Mouse (Mus musculus) thymus, adult 2 months (tissue): ENCODE measurements around the gene Nsun5. TPM values are rescaled to one million over a fixed set of nuclear protein-coding genes. Genes with fewer than 3 reads are reported as not detected.
A peak's percentile ranks its signal among the peaks of the same experiment; 100 is the strongest.

Experiments used
- DNase-seq: peaks from one replicate; pipeline ENCODE4 v3.0.0; 2021
- H3K27ac ChIP-seq: fragments of 200-500 bp; 2 replicates; pipeline ENCODE4 v1.5.1; 2012; ENCODE audit warnings: low read length, control low read depth; ENCODE audit not compliant: control insufficient read depth, insufficient read depth
- H3K27me3 ChIP-seq: fragments of 200-500 bp; 2 replicates; pipeline ENCODE4 v1.6.1; 2012; ENCODE audit warnings: mild to moderate bottlenecking, low read length, moderate library complexity, mixed read lengths; ENCODE audit not compliant: control insufficient read depth, insufficient read depth
- H3K36me3 ChIP-seq: fragments of 200-500 bp; 2 replicates; pipeline ENCODE4 v1.6.1; 2012; ENCODE audit warnings: mild to moderate bottlenecking, low read length, moderate library complexity; ENCODE audit not compliant: control insufficient read depth, insufficient read depth
- H3K4me1 ChIP-seq: fragments of 200-500 bp; replicated peaks from 2 replicates; pipeline ENCODE4 v1.6.1; 2012; ENCODE audit warnings: low read length; ENCODE audit not compliant: control insufficient read depth, insufficient read depth
- H3K4me3 ChIP-seq: fragments of 200-500 bp; 2 replicates; pipeline ENCODE4 v1.5.1; 2012; ENCODE audit warnings: mild to moderate bottlenecking, low read length, control low read depth, moderate library complexity; ENCODE audit not compliant: control insufficient read depth, insufficient read depth
- CTCF ChIP-seq: fragments of 200-500 bp; IDR thresholded peaks from 2 replicates; pipeline ENCODE4 v1.5.1; 2012; ENCODE audit warnings: mild to moderate bottlenecking, control low read depth, low read length, moderate library complexity, borderline replicate concordance; ENCODE audit not compliant: control insufficient read depth, poor library complexity, insufficient read depth; ENCODE audit errors: extremely low read depth
- POLR2A ChIP-seq: fragments of 200-500 bp; IDR thresholded peaks from 2 replicates; pipeline ENCODE4 v1.6.1; 2012; ENCODE audit warnings: mild to moderate bottlenecking, low read length, control low read depth, moderate library complexity; ENCODE audit not compliant: control insufficient read depth, poor library complexity, insufficient read depth; ENCODE audit errors: extremely low read depth
- WGBS: fragments of 180-500 bp; shearing (Covaris S2); methylation state at CpG from one replicate; pipeline ENCODE4 v1.1.7; 2018; 5-methylcytosine and 5-hydroxymethylcytosine counted together
- polyA plus RNA-seq: library from polyadenylated mRNA; depleted of rRNA; stranded (reverse); fragments of >200 nt; gene quantifications from 2 replicates; pipeline ENCODE4 v1.2.3, GENCODE M21; 2012

The Nsun5 gene
- polyA plus RNA-seq, 1 experiment, result 74.4 TPM

DNA sequence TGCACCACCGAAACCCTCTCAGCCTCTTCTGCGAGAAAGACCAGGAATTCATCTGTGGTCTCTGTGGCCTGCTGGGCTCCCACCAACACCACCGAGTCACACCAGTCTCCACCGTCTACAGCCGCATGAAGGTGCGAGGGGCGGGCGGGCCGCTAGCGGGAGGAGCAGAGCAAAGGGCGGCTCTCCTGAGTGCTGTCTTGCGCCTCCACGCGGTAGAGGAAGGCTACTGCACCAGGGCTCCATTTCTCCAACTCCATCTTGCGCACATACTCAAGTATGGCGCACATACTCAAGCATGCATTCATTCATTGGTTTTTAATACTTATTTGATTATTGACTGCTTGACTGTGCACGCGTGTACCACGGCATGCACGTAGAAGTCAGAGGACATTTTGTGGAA, 16.2 kb upstream of the Nsun5 start:
- Histone ChIP-seq H3K4me3 (no peak overlapping the region), H3K36me3 (no peaks in the 10 kb centered on the region), H3K27me3 (no peaks in the 10 kb centered on the region), H3K4me1 (no peaks in the 10 kb centered on the region), H3K27ac (no peak overlapping the region)
- TF ChIP-seq CTCF, result no peak
- no peak for TF ChIP-seq POLR2A
- no peak for DNase-seq
- 30% methylated on average over 20 of the region's 20 CpGs for WGBS

- Histone ChIP-seq H3K4me3 (no peak overlapping the region), H3K36me3 (no peaks in the 10 kb centered on the region), H3K27me3 (no peaks in the 10 kb centered on the region), H3K4me1 (no peaks in the 10 kb centered on the region), H3K27ac (no peak overlapping the region)
- DNase-seq, result no peak
- 9% methylated on average over 1 of the region's 1 CpGs for WGBS
- TF ChIP-seq CTCF (no peak), POLR2A (no peak)
Observed at GRCm38 (mm10) chr5:135356090-135356489, 13.7 kb upstream of the Nsun5 start.

- Histone ChIP-seq H3K4me3 (no peak overlapping the region), H3K4me1 (no peaks in the 10 kb centered on the region), H3K27me3 (no peaks in the 10 kb centered on the region), H3K36me3 (no peaks in the 10 kb centered on the region), H3K27ac (no peak overlapping the region)
- peak; percentile 29 for DNase-seq
- WGBS, result 77% methylated on average over 2 of the region's 2 CpGs
- TF ChIP-seq POLR2A (no peak), CTCF (no peak)
Observed at GRCm38 (mm10) chr5:135357556-135357955, 12.2 kb upstream of the Nsun5 start.

DNA sequence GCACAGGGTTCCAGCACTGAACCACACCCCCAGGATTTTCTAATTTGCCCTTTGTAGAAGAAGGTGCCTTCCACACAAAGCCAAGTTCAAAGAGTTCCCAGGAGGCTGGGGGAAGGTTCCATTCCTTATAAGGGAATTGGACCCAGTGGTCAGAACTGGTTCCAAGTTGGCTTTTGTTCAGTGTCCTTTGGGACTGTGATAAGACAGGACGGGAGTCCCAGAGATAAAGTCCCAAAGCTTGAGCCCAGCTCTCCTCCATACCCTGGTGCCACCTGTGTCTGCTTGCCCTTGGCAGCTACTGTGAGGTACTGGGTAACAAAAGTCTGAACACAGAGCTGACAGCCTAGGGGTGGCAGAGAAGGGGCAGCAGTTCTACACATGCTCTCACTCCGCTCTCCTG, 10.0 kb upstream of the Nsun5 start:
- DNase-seq, result no peak

GRCm38 (mm10) chr5:135362572-135362971, 7.2 kb upstream of the Nsun5 start:
- WGBS, result 71% methylated on average over 3 of the region's 3 CpGs

More for the DNA sequence above, 10.0 kb upstream of the Nsun5 start:
- Histone ChIP-seq H3K4me1 (no peaks in the 10 kb centered on the region), H3K27me3 (no peaks in the 10 kb centered on the region), H3K36me3 (no peaks in the 10 kb centered on the region), H3K27ac (no peak overlapping the region), H3K4me3 (no peak overlapping the region)
- WGBS, result 92% methylated on average over 2 of the region's 2 CpGs
- TF ChIP-seq POLR2A (no peak), CTCF (no peak)

DNA sequence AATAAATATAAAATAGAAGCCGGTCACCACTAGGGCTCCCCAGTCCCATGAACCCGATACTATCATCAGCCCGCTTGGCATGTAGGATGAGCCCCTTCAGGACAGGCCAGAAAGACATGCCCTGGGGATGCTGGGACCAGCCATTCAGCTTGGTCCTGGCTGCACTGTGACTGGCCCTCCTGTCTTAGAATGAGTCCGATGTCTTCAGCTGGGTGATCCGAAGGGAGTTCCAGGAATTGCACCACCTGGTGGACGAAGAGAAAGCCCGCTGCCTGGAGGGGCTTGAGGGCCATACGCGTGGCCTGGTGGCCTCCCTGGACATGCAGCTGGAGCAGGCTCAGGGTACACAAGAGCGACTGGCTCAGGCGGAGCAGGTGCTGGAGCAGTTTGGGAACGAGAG, 6.2 kb upstream of the Nsun5 start:
- H3K27ac ChIP-seq, result no peak overlapping the region
- 40% methylated on average over 12 of the region's 12 CpGs for WGBS
- H3K4me1 ChIP-seq, result no peaks in the 10 kb centered on the region
- H3K36me3 ChIP-seq, result no peaks in the 10 kb centered on the region
- no peak overlapping the region for H3K4me3 ChIP-seq
- TF ChIP-seq POLR2A (no peak), CTCF (peak; percentile 53; the same call in 1 of the 2 replicates)
- no peak for DNase-seq
- no peaks in the 10 kb centered on the region for H3K27me3 ChIP-seq

More at GRCm38 (mm10) chr5:135362572-135362971, 7.2 kb upstream of the Nsun5 start:
- no peak overlapping the region for H3K4me3 ChIP-seq
- DNase-seq, result no peak
- no peaks in the 10 kb centered on the region for H3K4me1 ChIP-seq
- no peaks in the 10 kb centered on the region for H3K27me3 ChIP-seq
- H3K27ac ChIP-seq, result no peak overlapping the region
- no peaks in the 10 kb centered on the region for H3K36me3 ChIP-seq
- no peak for TF ChIP-seq CTCF
- TF ChIP-seq POLR2A, result no peak

- Histone ChIP-seq H3K4me1 (peaks cover 7% of the 10 kb centered on the region; the same call in 1 of the 2 replicates), H3K36me3 (no peaks in the 10 kb centered on the region), H3K4me3 (no peak overlapping the region), H3K27ac (no peak overlapping the region), H3K27me3 (no peaks in the 10 kb centered on the region)
- 60% methylated on average over 6 of the region's 6 CpGs for WGBS
- DNase-seq, result no peak
- TF ChIP-seq CTCF, result no peak
- TF ChIP-seq POLR2A, result no peak
Observed at GRCm38 (mm10) chr5:135367841-135368240, 1.9 kb upstream of the Nsun5 start.
